Mouse (Mus musculus) liver, adult 2 months (tissue): ENCODE data around the gene Styx. TPM values are rescaled to one million over a fixed set of nuclear protein-coding genes. Genes with fewer than 3 reads are reported as not detected.
"Not testable (repeated sequence)": the region's sequence is repeated elsewhere in the genome, so short reads cannot be mapped to it uniquely, and the experiment has no call there.

Experiments
- DNase-seq: peaks from one replicate; pipeline ENCODE4 v3.0.0-alpha.2; 2011; ENCODE audit warnings: low read depth, low spot score; ENCODE audit errors: extremely low read depth
- H3K27ac ChIP-seq: fragments of 200-500 bp; replicated peaks from 2 replicates; pipeline ENCODE4 v1.5.1; 2012; ENCODE audit warnings: low read depth, mild to moderate bottlenecking, control low read depth, inconsistent platforms, low read length; ENCODE audit not compliant: insufficient read depth
- H3K27me3 ChIP-seq: fragments of 200-500 bp; 2 replicates; pipeline ENCODE4 v1.6.1; 2012; ENCODE audit warnings: mild to moderate bottlenecking, moderate library complexity, low read length, inconsistent platforms; ENCODE audit not compliant: control insufficient read depth, insufficient read depth
- H3K36me3 ChIP-seq: fragments of 200-500 bp; 2 replicates; pipeline ENCODE4 v1.6.1; 2012; ENCODE audit warnings: low read length, inconsistent platforms; ENCODE audit not compliant: control insufficient read depth, insufficient read depth
- H3K4me1 ChIP-seq: fragments of 200-500 bp; 2 replicates; pipeline ENCODE4 v1.6.1; 2011; ENCODE audit warnings: low read length; ENCODE audit not compliant: control insufficient read depth, insufficient read depth
- H3K4me3 ChIP-seq: fragments of 200-500 bp; 2 replicates; pipeline ENCODE4 v1.5.1; 2011; ENCODE audit warnings: low read depth, mild to moderate bottlenecking, control low read depth, low read length, moderate library complexity; ENCODE audit not compliant: insufficient read depth
- H3K79me2 ChIP-seq: fragments of 200-500 bp; 2 replicates; pipeline ENCODE4 v1.6.1; 2012; ENCODE audit warnings: inconsistent platforms, mild to moderate bottlenecking, low read length, moderate library complexity; ENCODE audit not compliant: control insufficient read depth, insufficient read depth
- H3K9ac ChIP-seq: fragments of 200-500 bp; 2 replicates; pipeline ENCODE4 v1.6.1; 2012; ENCODE audit warnings: low read depth, mild to moderate bottlenecking, control low read depth, inconsistent platforms, low read length
- CTCF ChIP-seq: fragments of 200-500 bp; IDR thresholded peaks from 2 replicates; pipeline ENCODE4 v1.5.1; 2011; ENCODE audit warnings: low read depth, low read length, control low read depth
- POLR2A ChIP-seq: fragments of 200-500 bp; IDR thresholded peaks from 2 replicates; pipeline ENCODE4 v1.6.1; 2011; ENCODE audit warnings: low read length, control low read depth; ENCODE audit not compliant: insufficient read depth; ENCODE audit errors: extremely low read depth
- WGBS: fragments of 180-500 bp; shearing (Covaris S2); methylation state at CpG from one replicate; pipeline ENCODE4 v1.1.7; 2018; 5-methylcytosine and 5-hydroxymethylcytosine counted together
- polyA plus RNA-seq: library from polyadenylated mRNA; depleted of rRNA; stranded (reverse); fragments of >200 nt; gene quantifications from 2 replicates; pipeline ENCODE4 v1.2.3, GENCODE M21; 2012
- total RNA-seq: library from RNA; depleted of rRNA; stranded (reverse); fragments of >200 nt; gene quantifications from 2 replicates; pipeline ENCODE4 v1.2.3, GENCODE M21; 2014

Styx gene
- total and polyA plus RNA-seq, 2 experiments, result 1.4 to 5.3 TPM

DNA sequence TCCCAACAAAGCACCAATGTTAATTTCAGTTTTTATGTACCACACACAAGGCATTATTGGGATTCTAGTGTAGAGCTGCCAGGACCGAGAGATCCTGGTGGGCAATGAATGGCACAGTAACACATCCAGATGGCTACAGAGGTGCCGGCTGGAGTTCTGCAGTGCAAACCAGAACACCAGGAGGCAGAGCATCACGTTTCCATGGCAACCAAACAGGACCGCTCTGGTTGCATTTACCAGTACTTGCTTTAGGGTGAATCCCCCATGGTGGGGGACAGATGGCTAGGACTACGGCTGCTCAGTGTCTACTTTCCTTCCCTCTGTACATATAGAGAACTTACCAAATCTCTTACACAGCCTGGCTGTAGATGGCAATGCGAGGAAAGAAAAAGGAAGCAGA is 111.5 kb downstream of the Styx start:
- Histone ChIP-seq H3K4me3 (no peak overlapping the region), H3K79me2 (no peaks in the 10 kb centered on the region; the same call in 1 of the 2 replicates), H3K9ac (no peak overlapping the region), H3K27me3 (no peaks in the 10 kb centered on the region), H3K4me1 (peaks cover 4% of the 10 kb centered on the region; the same call in 1 of the 2 replicates), H3K27ac (no peak overlapping the region), H3K36me3 (peaks cover 76% of the 10 kb centered on the region)
- WGBS, result 81% methylated on average over 6 of the region's 6 CpGs
- TF ChIP-seq CTCF (no peak), POLR2A (no peak)
- DNase-seq, result no peak

DNA sequence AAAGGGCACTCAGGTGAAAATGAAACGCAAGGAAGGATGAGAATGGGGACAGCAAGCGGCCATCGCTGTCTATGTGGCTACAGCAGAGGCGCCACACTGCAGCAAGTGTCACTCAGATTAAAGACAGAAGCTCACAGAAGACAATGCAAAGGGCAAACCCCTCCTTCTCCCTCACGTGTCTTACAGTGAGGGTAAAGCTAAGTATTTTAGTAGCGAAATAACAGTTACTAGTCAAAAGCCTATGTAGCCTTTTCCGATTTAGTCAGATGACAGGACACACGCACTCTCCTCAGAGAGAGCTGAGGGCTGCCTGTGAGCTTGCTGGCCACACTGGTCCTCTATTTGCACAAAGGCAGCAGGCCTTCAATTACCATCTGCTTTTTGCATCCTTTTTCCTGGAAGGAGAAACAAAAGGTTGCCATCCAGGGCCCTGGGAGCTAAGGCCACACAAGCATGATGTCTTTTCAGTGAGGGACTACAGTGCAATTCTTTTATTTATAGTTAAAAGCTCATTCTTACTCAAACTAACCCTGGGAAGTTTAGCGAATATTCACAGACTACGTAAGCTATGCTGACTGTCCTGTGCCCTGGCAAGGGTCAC is 112.1 kb downstream of the Styx start:
- no peak for TF ChIP-seq POLR2A
- no peak for TF ChIP-seq CTCF
- no peak overlapping the region for H3K4me3 ChIP-seq
- H3K36me3 ChIP-seq, result peaks cover 77% of the 10 kb centered on the region
- peak overlapping the region; percentile 46 for H3K27ac ChIP-seq
- H3K9ac ChIP-seq, result no peak overlapping the region
- DNase-seq, result no peak
- no peaks in the 10 kb centered on the region for H3K27me3 ChIP-seq
- H3K4me1 ChIP-seq, result peaks cover 4% of the 10 kb centered on the region; the same call in 1 of the 2 replicates
- peaks cover 5% of the 10 kb centered on the region; the same call in 1 of the 2 replicates for H3K79me2 ChIP-seq
- WGBS, result 82% methylated on average over 10 of the region's 10 CpGs

- Histone ChIP-seq H3K9ac (no peak overlapping the region), H3K36me3 (peaks cover 76% of the 10 kb centered on the region), H3K27me3 (no peaks in the 10 kb centered on the region), H3K79me2 (peaks cover 5% of the 10 kb centered on the region; the same call in 1 of the 2 replicates), H3K4me3 (no peak overlapping the region), H3K4me1 (peaks cover 4% of the 10 kb centered on the region; the same call in 1 of the 2 replicates), H3K27ac (peak overlapping the region; percentile 46)
- DNase-seq, result peak; percentile 50
- TF ChIP-seq POLR2A (no peak), CTCF (no peak)
- 56% methylated on average over 10 of the region's 10 CpGs for WGBS
Measured at GRCm38 (mm10) chr14:45463599-45463998, 112.7 kb downstream of the Styx start.

GRCm38 (mm10) chr14:45464036-45465035 is 113.4 kb downstream of the Styx start:
- H3K36me3 ChIP-seq, result peaks cover 80% of the 10 kb centered on the region

DNA sequence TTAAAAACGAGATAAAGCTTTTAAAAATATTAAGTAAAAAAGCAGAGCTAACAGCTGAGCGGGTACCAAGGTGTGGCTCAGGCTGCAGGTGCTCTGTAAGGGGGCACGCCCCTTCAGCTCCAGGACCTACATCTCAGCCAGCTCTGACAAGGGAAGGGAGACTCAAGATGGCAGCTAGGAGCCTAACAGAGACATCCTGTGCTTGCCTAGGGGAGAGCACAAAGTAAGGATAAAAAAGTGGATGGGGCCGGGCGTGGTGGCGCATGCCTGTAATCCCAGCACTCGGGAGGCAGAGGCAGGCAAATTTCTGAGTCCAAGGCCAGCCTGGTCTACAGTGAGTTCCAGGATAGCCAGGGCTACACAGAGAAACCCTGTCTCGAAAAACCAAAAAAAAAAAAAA is 115.5 kb downstream of the Styx start:
- not testable (repeated sequence) for H3K27me3 ChIP-seq
- WGBS, result 94% methylated on average over 8 of the region's 8 CpGs

More at GRCm38 (mm10) chr14:45464036-45465035, 113.4 kb downstream of the Styx start:
- Histone ChIP-seq H3K4me3 (no peak overlapping the region), H3K4me1 (peaks cover 4% of the 10 kb centered on the region; the same call in 1 of the 2 replicates), H3K9ac (no peak overlapping the region), H3K79me2 (peaks cover 5% of the 10 kb centered on the region; the same call in 1 of the 2 replicates), H3K27ac (peak overlapping the region; percentile 20), H3K27me3 (no peaks in the 10 kb centered on the region)
- no peak for DNase-seq
- WGBS, result 82% methylated on average over 19 of the region's 19 CpGs
- no peak for TF ChIP-seq CTCF
- no peak for TF ChIP-seq POLR2A

More for the DNA sequence above, 115.5 kb downstream of the Styx start:
- not testable (repeated sequence) for H3K9ac ChIP-seq, H3K79me2 ChIP-seq, DNase-seq, H3K4me3 ChIP-seq, H3K27ac ChIP-seq, H3K4me1 ChIP-seq
- peaks cover 78% of the 10 kb centered on the region for H3K36me3 ChIP-seq
